Mouse (Mus musculus) testis, adult 2 months (tissue): ENCODE measurements at regions not wholly inside any gene's neighbourhood (a gene's known extent, or its start where the extent isn't known, plus 50 kb on each side); places are given as distances from the start of the nearest gene placed in this dataset.

Experiments used
- CTCF ChIP-seq: fragments of 200-500 bp; IDR thresholded peaks from 2 replicates; pipeline ENCODE4 v1.5.1; 2012; ENCODE audit warnings: low read depth, mild to moderate bottlenecking, inconsistent platforms, low read length, moderate library complexity; ENCODE audit not compliant: control insufficient read depth, insufficient read depth, insufficient replicate concordance
- POLR2A ChIP-seq: fragments of 200-500 bp; IDR thresholded peaks from 2 replicates; pipeline ENCODE4 v1.6.1; 2012; ENCODE audit warnings: low read depth, mild to moderate bottlenecking, inconsistent platforms, low read length, moderate library complexity; ENCODE audit not compliant: control insufficient read depth

DNA sequence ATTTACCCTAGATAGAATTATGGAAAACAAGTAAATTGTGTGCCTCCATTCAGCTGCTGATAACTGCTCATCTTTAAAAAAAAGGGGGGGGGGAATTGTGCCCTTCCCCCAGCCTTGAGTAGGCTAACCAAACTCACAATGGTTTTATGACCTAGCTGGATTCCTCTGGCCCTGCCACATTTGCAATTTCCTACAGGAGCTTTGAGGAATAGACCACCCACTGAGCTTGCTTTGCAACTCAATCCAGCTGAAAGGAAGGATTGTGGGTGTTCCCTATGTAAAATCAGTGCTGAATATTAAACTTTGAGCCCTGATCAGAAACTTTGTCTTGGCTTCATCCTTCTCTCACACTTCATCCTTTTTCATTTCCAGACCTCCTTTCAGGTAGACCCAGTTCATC lies 365.2 kb upstream of the Xrcc4 start:
- TF ChIP-seq CTCF, result no peak
- no peak for TF ChIP-seq POLR2A
